Mouse (Mus musculus) liver, embryonic 16.5 days (tissue): ENCODE results near the gene Zfp763. TPM values are rescaled to one million over a fixed set of nuclear protein-coding genes. Genes with fewer than 3 reads are reported as not detected.

Experiments
- ATAC-seq: fragments of 200-750 bp; cut with Nextera tagmentation; 2 replicates; pipeline ENCODE4 v1.8.0; 2017; ENCODE audit warnings: low read depth, mild to moderate bottlenecking, moderate number of reproducible peaks, moderate library complexity
- H3K27ac ChIP-seq: fragments of 300-500 bp; sonication (generic); 2 replicates; pipeline ENCODE4 v1.5.1; 2014; ENCODE audit warnings: mild to moderate bottlenecking, low read length
- H3K27me3 ChIP-seq: fragments of 300-500 bp; sonication (generic); 2 replicates; pipeline ENCODE4 v1.6.1; 2014; ENCODE audit warnings: low read depth, low read length, mixed read lengths; ENCODE audit not compliant: control insufficient read depth, insufficient read depth
- H3K36me3 ChIP-seq: fragments of 300-500 bp; sonication (generic); 2 replicates; pipeline ENCODE4 v1.6.1; 2014; ENCODE audit warnings: mild to moderate bottlenecking; ENCODE audit not compliant: control insufficient read depth, insufficient read depth
- H3K4me1 ChIP-seq: fragments of 300-500 bp; sonication (generic); 2 replicates; pipeline ENCODE4 v1.6.1; 2014; ENCODE audit warnings: low read depth, low read length, mixed read lengths; ENCODE audit not compliant: control insufficient read depth
- H3K4me2 ChIP-seq: fragments of 300-500 bp; sonication (generic); 2 replicates; pipeline ENCODE4 v1.6.1; 2014; ENCODE audit warnings: low read depth, low read length, mixed read lengths
- H3K4me3 ChIP-seq: fragments of 300-500 bp; sonication (generic); 2 replicates; pipeline ENCODE4 v1.5.1; 2014; ENCODE audit warnings: low read depth, mild to moderate bottlenecking, low read length
- H3K9ac ChIP-seq: fragments of 300-500 bp; sonication (generic); 2 replicates; pipeline ENCODE4 v1.6.1; 2014; ENCODE audit warnings: low read depth, low read length
- H3K9me3 ChIP-seq: fragments of 300-500 bp; sonication (generic); replicated peaks from 2 replicates; pipeline ENCODE4 v1.6.1; 2016; ENCODE audit warnings: low read length; ENCODE audit not compliant: control insufficient read depth
- WGBS: fragments of 180-500 bp; shearing (Covaris S2); extraction: QIAGEN DNeasy Blood & Tissue Kit; methylation state at CpG from one replicate; pipeline ENCODE4 v1.1.7; 2014; ENCODE audit not compliant: insufficient replicate concordance; 5-methylcytosine and 5-hydroxymethylcytosine counted together
- polyA plus RNA-seq: library from polyadenylated mRNA; unstranded; fragments of >200 nt; fragmentation: Nextera tagmentation; extraction: Ambion mirVana; gene quantifications from 2 replicates; pipeline ENCODE4 v1.2.1, GENCODE M21; 2015

Zfp763 gene
- polyA plus RNA-seq, 1 experiment from 2014 or later: 2.2 TPM

- H3K4me3 ChIP-seq: peak within 1 kb of the TSS; percentile 76
- peaks cover 8% of the 10 kb centered on the region for H3K4me1 ChIP-seq
- ATAC-seq: peak; percentile 94
- H3K4me2 ChIP-seq: peak within 1 kb of the TSS; percentile 71
- peak within 1 kb of the TSS; percentile 66 for H3K9ac ChIP-seq
- no peaks in the 10 kb centered on the region; the same call in 1 of the 2 replicates for H3K36me3 ChIP-seq
- H3K9me3 ChIP-seq: no peaks in the 10 kb centered on the region
- no peaks in the 10 kb centered on the region for H3K27me3 ChIP-seq
- H3K27ac ChIP-seq: peak within 1 kb of the TSS; percentile 65
- WGBS: 1% methylated on average over 21 of the region's 21 CpGs
Measured at GRCm38 (mm10) chr17:32992699-32993474, 40.3 kb downstream of the Zfp763 start, which contains the start of gene Zfp952. Gene Zfp952, plus strand, starts transcription at chr17:32993129.

- WGBS: 60% methylated on average over 12 of the region's 12 CpGs
- H3K4me1 ChIP-seq: peaks cover 8% of the 10 kb centered on the region
- peak overlapping the region; percentile 71 for H3K4me2 ChIP-seq
- no peaks in the 10 kb centered on the region for H3K9me3 ChIP-seq
- H3K27ac ChIP-seq: no peak overlapping the region
- peak overlapping the region; percentile 76 for H3K4me3 ChIP-seq
- H3K9ac ChIP-seq: no peak overlapping the region
- no peaks in the 10 kb centered on the region for H3K27me3 ChIP-seq
- no peak for ATAC-seq
- H3K36me3 ChIP-seq: no peaks in the 10 kb centered on the region; the same call in 1 of the 2 replicates
Measured at GRCm38 (mm10) chr17:32991965-32992698, 41.1 kb downstream of the Zfp763 start.

GRCm38 (mm10) chr17:32986301-32986700 lies 46.9 kb downstream of the Zfp763 start:
- Histone ChIP-seq H3K36me3 (no peaks in the 10 kb centered on the region), H3K9me3 (no peaks in the 10 kb centered on the region), H3K4me3 (no peak overlapping the region), H3K4me2 (no peak overlapping the region), H3K27ac (no peak overlapping the region), H3K27me3 (no peaks in the 10 kb centered on the region), H3K9ac (no peak overlapping the region), H3K4me1 (no peaks in the 10 kb centered on the region)
- 47% methylated on average over 4 of the region's 4 CpGs for WGBS
- no peak for ATAC-seq

- Histone ChIP-seq H3K4me1 (no peaks in the 10 kb centered on the region), H3K36me3 (peaks cover 25% of the 10 kb centered on the region), H3K4me3 (no peak overlapping the region), H3K9me3 (no peaks in the 10 kb centered on the region), H3K9ac (no peak overlapping the region), H3K27me3 (no peaks in the 10 kb centered on the region), H3K4me2 (no peak overlapping the region), H3K27ac (no peak overlapping the region)
- WGBS: 90% methylated on average over 4 of the region's 4 CpGs
- ATAC-seq: no peak
Measured at GRCm38 (mm10) chr17:32981361-32981760, 51.8 kb downstream of the Zfp763 start.

Other genes starting within 250 kb of the Zfp763 start
- 7.7 and 8.7 TPM in 2 replicates for gene Zfp871, start 245.1 kb downstream of the Zfp763 start, polyA plus RNA-seq
- 0.02 and 0.30 TPM in 2 replicates for gene Zfp811, start 223.5 kb downstream of the Zfp763 start, polyA plus RNA-seq
- 1.8 and 2.0 TPM in 2 replicates for gene Zfp799, start 203.1 kb downstream of the Zfp763 start, polyA plus RNA-seq
- 1.3 and 1.4 TPM in 2 replicates for gene Zfp870, start 141.8 kb downstream of the Zfp763 start, polyA plus RNA-seq
- not detected in 2 replicates for gene Cyp4f14, start 116.1 kb downstream of the Zfp763 start, polyA plus RNA-seq
- 8.0 and 9.6 TPM in 2 replicates for gene Cyp4f13, start 86.0 kb downstream of the Zfp763 start, polyA plus RNA-seq
- 3.5 and 4.0 TPM in 2 replicates for gene Zfp472, start 67.6 kb downstream of the Zfp763 start, polyA plus RNA-seq
- gene Zfp952, start 40.3 kb downstream of the Zfp763 start, polyA plus RNA-seq: 2.6 and 3.0 TPM in 2 replicates
- not detected in 2 replicates for gene 4921501E09Rik, start 34.7 kb upstream of the Zfp763 start, polyA plus RNA-seq
- gene Zfp563, start 55.9 kb upstream of the Zfp763 start, polyA plus RNA-seq: 1.1 and 1.4 TPM in 2 replicates
- gene Morc2b, start 106.3 kb upstream of the Zfp763 start, polyA plus RNA-seq: not detected in 2 replicates
- not detected in 2 replicates for gene Olfr55, start 135.0 kb upstream of the Zfp763 start, polyA plus RNA-seq
- not detected in 2 replicates for gene Olfr239, start 157.9 kb upstream of the Zfp763 start, polyA plus RNA-seq
- 0.01 TPM in 1 of 2 replicates, not detected in the other for gene Olfr1564, start 188.3 kb upstream of the Zfp763 start, polyA plus RNA-seq
- gene Zfp955a, start 221.7 kb upstream of the Zfp763 start, polyA plus RNA-seq: 4.0 and 4.2 TPM in 2 replicates
- gene Olfr63, start 231.3 kb upstream of the Zfp763 start, polyA plus RNA-seq: not detected in 2 replicates